Mouse (Mus musculus) spleen, adult 12 weeks (tissue): ENCODE data around the gene Dpy19l3.

Source experiments
- DNase-seq: peaks from one replicate; pipeline ENCODE4 v3.0.0; 2022; ENCODE audit warnings: low spot score

The Dpy19l3 gene

DNA sequence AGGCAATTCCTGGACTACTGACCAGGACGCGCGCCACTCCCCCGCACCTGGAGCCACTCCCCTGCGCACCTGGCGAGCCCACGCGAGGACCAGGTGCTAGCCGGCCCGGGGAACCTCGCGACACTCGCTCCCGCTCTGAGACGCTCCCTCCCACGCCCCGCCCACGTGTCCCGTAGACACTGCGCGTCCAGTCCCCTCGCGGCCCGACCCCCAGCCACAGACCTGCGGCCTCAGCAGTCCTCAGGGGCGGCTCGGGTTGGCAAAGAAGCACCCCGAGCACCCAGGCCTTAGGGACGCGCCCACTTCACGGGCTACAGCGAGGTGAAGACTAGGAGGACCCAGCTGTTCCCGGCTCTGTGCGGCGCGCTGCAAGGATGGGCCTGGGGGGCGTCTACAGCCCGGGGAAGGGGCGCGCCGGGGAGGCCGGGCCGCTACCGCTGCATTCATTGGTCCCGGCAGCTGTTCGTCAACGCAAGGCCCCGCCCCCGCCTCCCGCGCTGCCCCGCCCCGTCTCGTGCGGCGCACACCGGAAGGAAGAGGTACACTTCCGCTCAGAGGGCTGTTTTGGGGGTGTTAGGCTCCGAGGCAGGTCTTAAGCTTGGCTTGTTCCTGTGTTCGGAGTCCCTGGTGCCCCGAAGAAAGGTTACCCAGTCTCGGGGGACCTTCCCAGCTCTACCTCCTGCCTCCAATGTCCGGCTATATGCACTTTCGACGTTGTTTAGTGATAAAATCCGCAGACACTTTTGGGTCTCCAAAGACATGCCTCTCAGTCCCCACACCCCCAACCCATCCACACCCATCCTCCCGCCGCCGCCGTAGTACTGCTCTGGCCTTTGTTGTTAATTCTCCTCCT is at the start of gene Dpy19l3:
Gene Dpy19l3 (minus strand): TSS at position 422 of the 853 bp plus-strand sequence.
- peak; percentile 78 for DNase-seq

DNA sequence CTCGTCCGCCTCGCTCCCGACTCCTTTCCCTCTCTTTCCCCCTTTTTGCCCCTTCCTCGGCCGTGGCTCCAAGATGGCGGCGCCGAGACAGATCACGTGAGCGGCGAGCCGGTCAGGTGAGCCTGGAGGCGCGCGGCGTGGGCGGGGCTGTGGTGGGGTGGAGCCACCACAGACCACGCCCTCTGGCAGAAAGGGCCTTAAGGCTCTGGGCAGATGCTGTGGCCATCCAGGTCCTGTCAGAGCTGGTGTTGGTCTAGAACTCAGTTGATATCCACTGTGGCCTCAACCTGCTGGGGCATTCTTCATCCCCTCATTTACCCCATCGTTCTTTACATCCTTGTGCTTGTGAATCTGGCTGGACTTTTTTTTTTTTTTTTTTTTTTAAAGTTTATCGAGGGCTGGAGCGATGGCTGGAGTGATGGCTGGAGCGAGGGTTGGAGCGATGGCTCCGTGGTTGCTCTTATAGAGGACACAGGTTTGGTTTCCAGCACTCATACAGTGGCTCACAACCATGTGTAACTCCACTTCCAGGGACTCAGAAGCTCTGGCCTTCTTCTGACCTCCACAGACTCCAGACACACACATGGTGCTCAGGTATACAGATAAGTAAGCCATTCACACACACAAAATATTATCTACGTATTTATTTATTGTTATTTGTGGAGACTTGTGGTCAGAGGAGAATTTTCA is 48.8 kb upstream of the Dpy19l3 start, which contains the start of gene Zfp507:
Gene Zfp507 (minus strand): TSS at position 98 of the 690 bp plus-strand sequence.
- peak; percentile 78 for DNase-seq

DNA sequence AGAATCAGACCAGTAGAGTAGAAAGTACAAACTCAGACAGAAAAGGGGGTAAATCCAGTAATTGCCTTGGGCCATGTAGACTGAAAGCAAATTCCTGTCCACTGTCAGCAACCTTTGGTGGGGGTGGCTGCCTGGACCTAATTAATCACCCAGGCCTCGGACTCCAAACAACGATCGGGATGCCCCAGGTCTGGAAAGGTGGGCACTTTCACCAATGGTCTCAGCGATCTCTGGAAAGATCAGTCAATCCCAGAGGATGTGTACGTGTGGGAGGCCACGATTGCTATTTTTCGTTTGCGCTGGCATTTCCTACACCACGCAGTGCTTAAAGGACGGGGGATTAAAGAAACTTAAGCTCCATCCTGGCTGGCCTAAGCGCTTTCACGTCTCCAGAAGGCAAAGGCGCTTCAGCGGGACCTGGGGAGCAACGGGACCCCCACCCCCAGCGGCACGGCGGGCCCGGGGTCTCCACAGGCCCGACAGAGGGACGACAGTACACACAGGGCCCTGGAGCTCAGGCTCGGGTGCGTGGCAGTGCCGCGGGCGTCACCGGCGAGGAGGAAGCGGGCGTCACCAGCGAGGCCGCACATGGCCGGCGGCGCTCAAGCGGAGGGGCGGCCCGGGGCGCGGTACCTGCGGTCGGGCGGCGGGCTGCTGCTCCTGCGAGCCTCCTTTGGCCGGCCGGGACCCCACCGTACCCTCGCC is 48.1 kb upstream of the Dpy19l3 start:
- no peak for DNase-seq

DNA sequence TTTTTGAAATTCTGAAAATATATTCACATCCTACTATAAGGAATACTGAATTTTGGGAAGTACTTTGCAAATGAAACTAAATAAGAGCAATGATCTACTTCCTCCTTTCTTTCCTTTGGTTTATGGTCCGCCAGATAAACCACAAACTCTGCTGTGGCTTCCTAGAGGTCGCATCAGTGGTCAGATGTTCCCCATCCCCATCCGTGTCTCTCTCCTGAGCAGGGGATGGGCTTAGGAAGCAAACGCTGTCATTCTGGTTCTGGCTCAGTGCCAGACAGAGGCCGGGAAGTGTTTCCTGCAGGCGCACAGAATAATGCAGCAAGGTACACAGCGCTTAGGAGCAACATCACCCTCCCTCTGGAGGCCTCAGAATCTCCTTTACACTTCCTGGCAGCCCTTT is 41.9 kb upstream of the Dpy19l3 start:
- DNase-seq = no peak

DNA sequence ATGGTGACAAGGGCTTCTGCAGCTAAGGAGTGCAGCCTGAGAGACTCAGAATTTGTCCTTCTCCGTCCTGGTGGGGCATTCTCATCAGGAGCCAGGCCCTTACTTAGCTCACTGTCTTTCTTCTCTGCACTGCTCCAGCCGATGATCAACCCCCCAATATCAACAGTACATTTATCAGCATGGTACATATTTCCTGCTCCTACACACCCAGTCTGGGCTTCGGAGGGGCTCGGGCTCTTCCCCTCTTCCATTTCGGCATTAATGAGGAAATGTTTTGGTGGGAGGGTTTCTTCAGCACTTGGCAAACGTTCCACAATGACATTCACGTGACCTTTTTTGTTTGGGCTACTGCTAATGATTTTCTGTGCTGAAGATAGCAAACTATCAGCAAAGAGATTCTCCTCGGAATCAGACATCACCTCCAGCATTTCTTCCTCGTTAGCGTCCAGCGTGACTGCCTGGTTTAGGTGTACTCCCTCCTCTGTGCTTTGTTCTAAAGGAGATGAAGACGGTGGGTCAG is 40.0 kb upstream of the Dpy19l3 start:
- DNase-seq = no peak

DNA sequence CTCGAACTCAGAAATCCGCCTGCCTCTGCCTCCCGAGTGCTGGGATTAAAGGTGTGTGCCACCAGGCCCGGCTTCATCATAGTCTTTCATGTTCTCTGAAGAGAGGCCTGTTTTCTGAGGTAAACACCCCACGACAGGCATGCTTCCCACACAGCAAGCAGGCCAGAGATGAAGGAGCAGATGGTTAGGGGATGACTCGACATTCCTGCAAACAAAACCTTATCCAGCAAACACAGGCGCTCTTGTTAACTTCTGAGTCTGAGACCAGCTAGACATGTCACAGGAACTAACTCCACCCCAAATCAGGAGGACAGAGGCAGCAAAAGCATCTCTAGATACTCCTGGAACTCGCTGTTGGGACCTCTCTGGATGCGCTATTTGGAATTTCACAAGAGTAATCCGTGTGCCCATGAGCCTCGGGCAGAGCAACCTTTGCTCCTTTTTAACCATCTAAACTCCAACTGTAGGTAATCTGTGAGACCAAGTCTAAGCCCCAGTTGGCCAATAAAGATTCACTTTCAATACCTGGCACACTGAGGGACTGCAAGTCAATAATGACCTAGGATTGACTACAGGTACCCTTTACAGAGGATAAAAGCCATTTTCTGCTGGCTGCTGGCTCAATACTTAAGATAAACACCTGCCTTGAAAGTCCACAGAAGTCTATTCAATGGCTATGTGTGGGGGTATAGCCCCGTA is 38.0 kb upstream of the Dpy19l3 start:
- no peak for DNase-seq

DNA sequence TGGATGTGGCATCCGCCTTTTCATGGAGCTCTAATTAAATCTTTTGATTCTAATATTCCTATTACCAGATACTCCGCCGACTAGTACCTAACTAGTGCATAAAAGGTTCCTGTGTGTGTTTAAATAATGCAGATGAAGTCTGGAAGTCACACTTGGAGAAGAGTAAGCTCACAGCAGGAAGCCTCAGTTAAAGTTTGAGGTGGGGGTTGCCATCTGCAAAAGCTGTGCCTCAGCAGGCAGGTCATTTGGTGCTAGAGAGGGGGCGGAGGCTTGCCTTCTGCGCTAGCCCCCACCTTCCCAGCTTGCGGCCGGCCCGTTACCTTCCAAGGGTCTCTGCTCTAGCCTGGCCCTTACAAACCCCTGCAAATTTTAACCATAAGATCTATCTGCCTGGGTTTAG is 36.7 kb upstream of the Dpy19l3 start:
- DNase-seq = no peak

DNA sequence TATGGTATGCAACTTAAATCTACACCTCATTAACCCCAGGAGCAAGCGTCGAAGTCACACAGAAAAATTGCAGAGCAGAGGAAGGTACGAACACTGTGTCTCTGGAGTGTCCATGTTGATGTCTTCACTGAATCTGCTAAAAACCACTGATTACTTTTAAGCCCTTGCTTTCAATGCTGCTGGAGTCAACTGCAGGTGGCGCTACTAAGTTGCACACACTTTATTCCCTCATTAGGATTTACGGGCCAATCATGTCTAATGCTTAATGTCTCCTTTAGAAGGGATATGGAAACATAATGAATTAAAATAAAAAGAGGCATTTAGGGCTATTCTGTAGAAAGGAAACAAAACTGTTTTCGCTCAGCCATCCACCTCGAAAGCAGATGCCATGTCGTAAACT is 35.9 kb upstream of the Dpy19l3 start:
- no peak for DNase-seq

DNA sequence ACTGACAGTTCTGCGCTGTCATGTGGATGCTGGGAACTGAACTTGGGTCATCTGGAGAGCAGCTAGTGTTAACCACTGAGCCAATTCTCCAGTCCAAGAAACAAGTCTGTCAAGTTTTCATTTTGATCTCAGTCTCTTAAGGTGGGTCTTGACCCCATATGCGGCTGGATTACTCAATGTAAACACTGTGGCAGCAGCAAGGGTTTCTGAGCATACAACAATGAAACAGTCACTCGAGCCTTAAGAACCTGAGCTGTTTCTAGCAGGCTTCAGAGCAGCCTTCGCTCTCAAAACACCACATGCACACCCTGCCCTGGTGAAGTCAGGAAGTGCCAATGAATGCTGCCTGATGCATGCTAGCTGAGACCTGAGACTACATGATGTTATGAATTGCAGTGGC is 31.3 kb upstream of the Dpy19l3 start:
- no peak for DNase-seq

DNA sequence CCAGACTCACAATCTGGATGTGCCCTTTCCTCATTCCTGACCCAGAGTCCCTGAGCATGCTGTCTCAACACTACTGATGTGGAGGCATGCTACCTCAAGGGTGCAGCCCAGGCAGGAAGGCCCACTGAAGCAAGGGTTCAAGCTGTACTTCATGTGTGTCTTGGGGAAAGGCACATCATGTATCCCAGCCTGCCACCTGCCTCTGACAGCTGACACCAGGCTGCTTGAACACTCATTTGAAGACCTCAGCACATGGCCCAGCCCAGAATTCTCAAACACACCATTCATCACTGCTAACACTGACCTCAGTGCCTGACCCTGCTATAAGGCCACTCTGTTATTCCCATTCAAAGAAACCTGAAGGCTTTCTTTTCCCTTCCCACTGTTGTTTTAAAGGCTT is 28.0 kb upstream of the Dpy19l3 start:
- DNase-seq = no peak

DNA sequence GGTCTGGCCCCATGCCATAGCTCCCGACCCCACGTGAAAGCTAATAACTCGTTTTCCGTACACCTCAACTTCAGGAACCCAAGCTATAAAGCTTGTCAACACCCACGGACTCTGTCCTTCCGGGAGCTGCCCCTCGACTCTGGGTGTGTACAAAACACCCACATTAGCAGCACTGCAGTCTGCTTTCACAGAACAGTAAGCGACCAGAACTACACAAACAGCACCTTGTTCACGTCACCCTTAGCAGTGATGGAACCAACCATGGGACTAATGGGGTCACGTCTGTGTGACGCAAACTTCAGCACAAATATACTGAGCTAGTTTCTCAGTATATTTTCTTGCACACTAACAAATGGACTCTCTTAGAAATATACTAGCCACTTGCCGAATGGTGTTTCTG is 19.9 kb upstream of the Dpy19l3 start:
- DNase-seq = no peak

DNA sequence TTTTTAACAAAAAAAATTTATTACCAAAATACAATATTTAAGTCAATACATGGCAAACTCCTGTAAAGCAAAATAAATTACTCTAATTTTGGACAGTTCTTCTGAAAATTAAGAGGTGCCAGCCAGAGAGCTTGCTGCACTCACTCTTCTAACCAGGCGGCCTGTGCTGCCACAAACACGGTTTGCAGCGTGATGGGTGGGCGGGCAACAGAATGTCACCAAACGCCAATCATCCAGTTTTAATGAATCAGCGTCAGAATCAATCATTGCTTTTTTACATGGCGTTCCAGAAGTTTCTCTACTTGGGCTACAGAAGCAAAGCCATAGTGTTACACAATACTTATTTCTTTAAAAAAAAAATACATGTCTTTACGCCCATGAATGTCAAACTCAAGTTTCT is 18.1 kb upstream of the Dpy19l3 start:
- DNase-seq = no peak

DNA sequence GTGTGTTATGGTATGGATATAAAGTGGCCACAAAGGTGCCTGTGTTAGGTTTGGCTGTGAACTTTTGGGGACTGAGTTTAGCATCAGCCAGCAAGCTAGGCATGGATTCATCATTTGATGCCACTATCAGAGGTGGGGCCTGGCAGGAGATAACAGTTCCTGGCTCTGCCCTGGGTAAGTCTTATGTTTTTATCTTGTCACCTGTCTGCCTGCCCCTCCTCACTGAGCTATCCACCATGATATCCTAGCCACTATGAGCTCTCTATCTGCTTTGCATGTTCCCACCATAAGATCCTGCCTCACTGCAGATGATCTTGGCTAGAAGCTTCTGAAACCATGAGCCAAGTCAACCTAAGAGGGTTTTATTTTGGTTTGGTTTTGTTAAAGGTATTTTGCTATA is 16.9 kb upstream of the Dpy19l3 start:
- DNase-seq = no peak

DNA sequence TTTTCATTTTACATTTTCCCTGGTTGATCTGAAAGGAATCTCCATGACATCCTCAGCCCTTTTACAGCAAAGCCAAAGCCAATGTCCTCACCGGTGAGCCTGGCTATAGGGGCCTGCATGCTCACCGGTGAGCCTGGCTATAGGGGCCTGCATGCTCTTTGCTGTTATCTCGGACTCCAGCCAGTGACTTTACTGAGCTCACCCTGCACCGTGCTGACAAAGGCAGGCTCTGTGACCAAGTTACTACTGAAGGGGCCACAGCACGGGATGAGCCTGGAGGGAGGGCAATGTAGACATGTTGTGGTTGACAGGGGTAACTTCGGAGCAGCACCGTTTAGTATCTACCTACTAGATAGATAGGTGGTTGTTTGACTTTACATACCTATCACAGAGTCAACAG is 15.9 kb upstream of the Dpy19l3 start:
- DNase-seq = no peak

DNA sequence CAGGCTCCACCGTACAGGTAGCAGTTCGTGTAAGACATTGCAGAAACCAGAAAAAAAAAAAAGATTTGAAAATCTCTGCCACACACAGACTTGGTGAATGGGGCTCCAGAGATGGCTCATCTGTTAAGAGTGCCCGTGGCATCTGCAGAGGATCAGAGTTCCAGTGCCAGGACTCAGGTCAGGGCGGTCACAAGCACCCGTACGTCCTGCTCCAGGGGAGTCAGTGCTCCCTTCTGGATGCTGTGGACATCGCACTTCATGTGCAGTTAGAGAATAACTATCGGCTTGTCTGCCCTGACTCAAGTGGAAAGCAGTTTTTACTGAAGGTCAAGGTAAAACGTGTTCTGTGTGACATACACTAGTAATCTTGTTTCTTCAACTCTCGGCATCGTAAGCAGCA is 10.2 kb upstream of the Dpy19l3 start:
- no peak for DNase-seq

DNA sequence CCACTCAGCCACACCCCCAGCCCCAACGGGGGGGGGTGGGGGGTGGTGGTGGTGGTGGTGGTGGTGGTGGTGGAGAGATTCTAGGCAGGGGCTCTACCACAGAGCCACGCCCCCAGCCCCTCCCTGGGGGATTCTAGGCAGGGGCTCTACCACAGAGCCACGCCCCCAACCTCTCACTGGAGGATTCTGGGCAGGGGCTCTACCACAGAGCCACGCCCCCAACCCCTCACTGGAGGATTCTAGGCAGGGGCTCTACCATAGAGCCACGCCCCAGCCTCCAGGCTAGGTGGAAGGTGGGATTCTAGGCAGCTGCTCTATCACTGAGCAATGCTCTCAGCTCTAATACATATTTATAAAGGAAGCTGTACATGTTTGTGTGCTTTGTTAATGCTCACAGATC is 7.5 kb upstream of the Dpy19l3 start:
- DNase-seq = no peak

DNA sequence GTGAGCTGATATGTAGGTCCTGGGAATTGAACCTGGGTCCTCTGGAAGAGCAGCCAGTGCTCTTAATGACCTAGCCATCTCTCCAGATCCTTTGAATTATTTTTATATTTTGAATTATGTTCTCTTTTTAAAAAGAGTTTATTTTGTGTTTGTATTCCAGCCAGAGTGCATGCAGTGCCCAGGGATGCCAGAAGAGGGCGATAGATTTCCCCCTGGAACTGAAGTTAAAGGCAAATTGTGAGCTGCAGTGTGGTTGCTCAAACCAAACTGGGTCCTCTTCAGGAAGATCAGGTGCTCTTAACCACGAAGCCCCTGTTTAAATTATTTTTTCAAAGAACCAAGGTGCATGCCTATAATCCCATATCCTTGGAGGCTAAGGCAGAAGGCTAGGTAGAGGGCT is 5.3 kb upstream of the Dpy19l3 start:
- DNase-seq = no peak

DNA sequence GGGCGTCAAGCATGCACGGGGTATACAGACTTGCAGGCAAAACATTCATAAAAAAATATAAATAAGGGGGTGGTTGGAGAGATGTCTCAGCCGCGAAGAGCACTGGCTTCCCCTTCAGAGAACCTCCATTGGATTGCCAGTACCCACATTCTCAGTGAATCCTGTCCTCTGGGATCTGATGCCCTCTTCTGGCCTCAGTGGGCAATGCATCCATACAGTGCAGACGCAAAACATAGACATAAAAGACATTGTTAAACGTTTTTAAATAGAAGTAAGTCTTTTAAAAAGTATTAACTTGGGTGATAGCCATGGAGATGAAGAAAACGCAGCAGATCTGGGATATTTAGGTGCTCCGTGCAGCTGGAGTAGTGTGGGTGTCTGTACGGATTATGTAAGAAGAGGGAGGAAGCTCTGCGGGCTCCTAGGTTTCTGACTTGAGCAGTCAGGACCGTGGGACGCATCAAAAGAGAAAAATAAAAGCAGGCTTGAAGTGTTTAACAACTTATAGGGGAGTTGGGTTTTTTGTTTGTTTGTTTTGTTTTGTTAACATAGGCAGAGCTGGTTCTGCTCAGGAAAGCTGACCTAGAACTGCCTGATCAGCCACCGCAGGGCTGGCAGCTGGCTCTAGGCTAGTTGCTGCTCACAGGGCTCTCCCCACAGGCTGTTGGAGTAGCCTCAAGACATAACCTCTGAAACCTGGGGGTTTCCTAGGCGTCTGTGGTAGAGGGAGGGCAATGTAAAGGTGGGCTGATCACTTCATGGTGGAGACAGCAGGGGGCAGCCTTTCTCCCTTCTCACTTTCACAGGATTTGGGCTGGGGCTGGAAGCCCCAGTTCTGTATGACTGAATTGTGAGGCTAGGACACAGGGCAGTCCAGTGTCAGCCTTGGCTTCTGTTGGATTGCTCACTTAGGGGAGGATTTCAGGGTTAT is 2.5 kb upstream of the Dpy19l3 start:
- DNase-seq = peak; percentile 3

DNA sequence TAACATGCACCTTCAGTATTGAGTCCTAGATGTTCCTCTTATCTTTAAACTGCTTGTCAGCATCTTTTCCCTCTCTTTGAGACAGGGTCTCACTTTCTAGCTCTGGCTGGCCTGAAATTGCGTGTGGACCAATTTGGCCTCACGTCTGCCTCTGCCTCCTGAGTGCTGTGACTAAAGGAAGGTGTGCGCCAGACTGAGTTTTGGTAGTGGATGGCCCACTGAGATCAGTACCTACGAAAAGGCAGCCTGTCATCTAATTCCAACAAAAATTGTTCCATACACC is 573 bp upstream of the Dpy19l3 start:
- DNase-seq = no peak

DNA sequence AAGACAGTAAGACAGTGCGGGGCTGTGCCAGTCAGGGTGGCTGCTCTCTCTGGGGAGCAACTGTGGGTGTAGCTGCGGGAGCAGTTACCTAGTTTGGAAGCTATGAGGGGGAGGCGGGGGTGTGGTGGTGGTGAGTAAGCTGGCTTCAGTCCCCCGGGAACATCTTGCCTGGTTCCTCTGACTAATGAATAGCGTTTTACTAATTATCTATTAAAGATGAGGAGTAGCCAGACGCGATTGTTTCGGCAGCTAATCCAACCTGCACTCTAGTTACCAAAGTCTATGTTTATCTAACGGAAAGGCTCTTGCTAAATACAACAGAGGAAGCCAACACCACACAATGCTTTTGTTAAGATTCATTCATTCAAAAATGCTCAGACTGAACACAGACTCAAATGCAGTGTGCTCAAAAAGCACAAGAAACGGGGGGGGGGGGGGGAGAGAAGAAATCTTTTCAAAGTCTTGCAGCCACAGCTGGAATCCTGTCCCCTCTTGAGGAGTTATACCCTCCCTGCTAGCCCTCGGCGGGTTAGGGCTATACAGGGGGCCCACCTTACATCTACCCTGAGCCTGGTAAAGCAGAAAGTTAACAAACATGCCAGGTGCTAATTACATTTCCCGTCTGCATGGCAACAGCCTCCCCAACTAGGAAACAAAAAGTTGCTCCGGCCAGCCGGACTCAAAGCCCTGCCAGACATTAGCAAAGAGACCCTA is 778 bp downstream of the Dpy19l3 start:
- DNase-seq = no peak

DNA sequence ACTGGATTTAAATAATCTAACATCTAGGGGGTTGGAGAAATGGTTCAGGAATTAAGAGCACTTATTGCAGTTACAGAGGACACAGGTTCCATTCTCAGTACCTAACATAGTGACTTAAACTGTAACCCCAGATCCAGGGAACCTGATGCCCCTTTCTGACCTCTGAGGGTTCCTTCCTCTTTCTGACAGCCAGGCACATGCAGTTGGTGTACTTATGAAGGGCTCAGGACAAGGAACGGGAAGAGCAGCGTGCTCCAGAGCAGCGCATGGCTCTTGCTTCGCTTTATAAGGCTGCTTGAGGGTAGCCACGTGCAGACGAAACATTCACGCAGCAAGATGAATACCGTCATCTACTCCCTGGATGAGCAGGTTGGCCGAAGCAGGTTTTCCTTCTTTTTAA is 3.4 kb downstream of the Dpy19l3 start:
- no peak for DNase-seq
